Mouse (Mus musculus) olfactory bulb, adult 2 months (tissue): ENCODE results near the gene Olfr462.

Experiments used
- CTCF ChIP-seq: fragments of 200-500 bp; IDR thresholded peaks from 2 replicates; pipeline ENCODE4 v1.5.1; 2012; ENCODE audit warnings: low read depth, mild to moderate bottlenecking, low read length, moderate library complexity; ENCODE audit not compliant: insufficient read depth
- POLR2A ChIP-seq: fragments of 200-500 bp; IDR thresholded peaks from 2 replicates; pipeline ENCODE4 v1.6.1; 2012; ENCODE audit warnings: mild to moderate bottlenecking, low read depth, low read length, moderate library complexity; ENCODE audit not compliant: insufficient read depth

- no peak for TF ChIP-seq POLR2A
- TF ChIP-seq CTCF, result no peak
Measured at GRCm38 (mm10) chr11:87853597-87853954, 38.5 kb downstream of the Olfr462 start.
